Mouse (Mus musculus): ENCODE data around the gene Pfas. TPM values are rescaled to one million over a fixed set of nuclear protein-coding genes. Genes with fewer than 3 reads are reported as not detected.
"Not testable (repeated sequence)": the region's sequence is repeated elsewhere in the genome, so short reads cannot be mapped to it uniquely, and the experiment has no call there.

The Pfas gene
- total RNA-seq, 2 experiments from 2014 or later: 31.3 to 34.9 TPM

- peak; percentile 93 for ATAC-seq (replicated peaks; ENCODE audit: poor library complexity)
Observed at GRCm38 (mm10) chr11:68973250-68974058, 34.8 kb downstream of the Pfas start.

- ATAC-seq (replicated peaks; ENCODE audit: poor library complexity): no peak
Observed at GRCm38 (mm10) chr11:68970232-68970631, 38.0 kb downstream of the Pfas start.

- no peak for ATAC-seq (replicated peaks; ENCODE audit: poor library complexity)
Observed at GRCm38 (mm10) chr11:68968752-68969151, 39.5 kb downstream of the Pfas start.

DNA sequence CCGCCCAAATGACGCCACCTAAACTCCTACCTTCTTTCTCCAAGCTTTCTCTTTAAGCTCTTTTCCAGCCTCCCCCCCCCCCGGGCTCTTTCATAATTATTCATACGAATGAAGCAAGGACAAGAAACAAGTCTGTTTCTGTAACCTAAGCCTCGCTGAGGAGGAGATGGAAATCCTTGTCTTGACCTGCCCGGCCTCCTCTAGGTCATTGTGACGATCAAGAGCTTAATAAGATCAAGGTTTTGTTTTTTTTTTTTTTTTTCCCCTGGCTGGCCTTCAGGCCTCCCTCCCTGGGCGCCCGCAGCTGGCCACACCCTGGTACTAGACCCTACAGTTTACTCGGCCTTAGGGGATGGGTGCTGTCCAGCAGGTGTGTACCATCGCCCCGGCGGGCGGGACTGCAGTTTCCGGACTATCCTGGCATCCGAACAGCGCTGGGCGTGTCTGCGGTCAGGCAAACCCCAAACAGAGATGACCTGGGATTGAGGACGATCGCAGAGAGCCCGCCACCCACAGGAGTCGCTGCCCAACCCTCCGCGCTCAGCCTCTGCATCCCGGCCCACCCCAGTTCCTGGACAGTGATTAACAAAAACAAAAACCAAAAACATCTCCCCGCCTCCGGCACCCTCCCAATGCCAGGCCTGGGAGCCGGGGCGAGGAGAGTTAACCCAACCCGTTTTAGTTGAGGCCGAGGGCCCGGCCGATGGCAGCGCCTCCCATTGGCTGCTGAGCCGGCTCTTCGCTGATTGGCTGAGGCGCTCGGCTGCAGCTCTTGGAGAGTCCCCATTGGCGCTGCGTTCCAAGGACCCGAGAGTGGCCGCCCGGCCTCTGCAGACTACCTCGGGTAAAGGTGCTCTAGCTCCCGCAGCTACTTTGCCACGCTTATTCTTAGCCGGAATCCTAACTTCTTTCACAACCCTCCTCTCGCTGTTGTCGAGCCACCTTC, 40.6 kb downstream of the Pfas start, which contains the start of gene Slc25a35:
TSS of gene Slc25a35 (plus strand) at position 795 of the 946 bp plus-strand sequence.
- peak; percentile 92 for ATAC-seq (replicated peaks; ENCODE audit: poor library complexity)

GRCm38 (mm10) chr11:68966554-68966953, 41.7 kb downstream of the Pfas start:
- ATAC-seq (replicated peaks; ENCODE audit: poor library complexity): no peak

DNA sequence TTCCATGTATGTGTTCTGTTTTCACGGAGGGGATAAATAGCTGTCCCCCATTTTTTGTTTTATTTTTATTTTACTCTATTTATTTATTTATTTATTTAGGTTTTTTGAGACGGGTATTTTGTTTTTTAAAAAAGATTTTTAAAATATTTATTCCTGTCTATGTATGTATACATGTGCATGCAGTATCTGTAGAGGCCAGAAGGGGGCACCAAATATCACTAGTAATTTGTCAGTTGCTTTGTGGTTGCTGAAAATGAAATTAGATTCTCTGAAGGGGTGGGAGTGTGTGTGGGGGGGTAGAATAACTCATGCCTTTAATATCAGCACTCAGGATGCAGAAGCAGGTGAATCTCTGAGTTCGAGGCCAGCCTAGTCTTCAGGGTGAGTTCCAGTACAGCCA, 42.4 kb downstream of the Pfas start:
- ATAC-seq (replicated peaks; ENCODE audit: poor library complexity): peak; percentile 51

DNA sequence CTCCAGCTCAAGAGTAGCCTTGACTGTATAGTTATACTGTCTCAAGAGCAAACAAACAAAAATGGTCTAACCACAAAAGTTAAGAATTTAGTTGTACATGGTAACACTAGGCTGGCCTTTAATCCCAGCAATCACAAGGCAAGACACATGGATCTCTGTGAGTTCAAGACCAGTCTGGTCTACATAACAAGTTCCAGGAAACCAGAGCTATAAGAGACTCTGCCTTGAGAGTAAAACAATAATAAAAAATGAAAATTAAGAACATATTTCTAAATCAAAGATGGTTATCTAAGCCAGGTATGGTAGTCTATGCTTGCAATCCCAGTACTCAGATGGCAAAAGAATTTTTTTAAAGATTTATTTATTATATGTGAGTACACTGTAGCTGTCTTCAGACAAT, 43.2 kb downstream of the Pfas start:
- ATAC-seq (replicated peaks; ENCODE audit: poor library complexity): no peak

- no peak for ATAC-seq (replicated peaks; ENCODE audit: poor library complexity)
Observed at GRCm38 (mm10) chr11:68963405-68963804, 44.9 kb downstream of the Pfas start.

- not testable (repeated sequence) for ATAC-seq (replicated peaks; ENCODE audit: poor library complexity)
Observed at GRCm38 (mm10) chr11:68962159-68962558, 46.1 kb downstream of the Pfas start.

- no peak for ATAC-seq (replicated peaks; ENCODE audit: poor library complexity)
Observed at GRCm38 (mm10) chr11:68961596-68961995, 46.7 kb downstream of the Pfas start.

GRCm38 (mm10) chr11:68957971-68958370, 50.3 kb downstream of the Pfas start:
- ATAC-seq (replicated peaks; ENCODE audit: poor library complexity): no peak

DNA sequence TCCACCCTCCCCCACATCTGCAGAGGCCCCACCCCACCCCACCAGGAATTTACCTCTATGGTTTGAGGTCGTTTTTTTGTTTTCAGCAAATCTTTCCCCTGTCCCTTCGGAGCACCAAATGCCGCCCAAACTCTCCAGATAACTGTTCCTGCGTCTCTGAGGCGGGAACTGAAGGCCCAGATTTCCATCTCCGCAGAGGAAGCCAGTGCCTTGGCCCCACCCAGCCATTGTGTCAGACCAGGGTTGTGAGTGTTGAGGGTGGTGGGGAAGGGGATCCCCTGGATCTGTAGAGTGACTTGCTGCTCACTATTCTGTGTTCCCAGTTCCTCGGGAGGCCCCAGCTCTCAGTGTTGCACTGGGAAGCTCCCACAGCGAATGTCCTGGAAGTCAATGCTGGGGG, 51.0 kb downstream of the Pfas start, which contains the start of gene Arhgef15:
TSS of gene Arhgef15 (minus strand) at position 173 of the 400 bp plus-strand sequence.
- ATAC-seq (replicated peaks; ENCODE audit: poor library complexity): no peak

DNA sequence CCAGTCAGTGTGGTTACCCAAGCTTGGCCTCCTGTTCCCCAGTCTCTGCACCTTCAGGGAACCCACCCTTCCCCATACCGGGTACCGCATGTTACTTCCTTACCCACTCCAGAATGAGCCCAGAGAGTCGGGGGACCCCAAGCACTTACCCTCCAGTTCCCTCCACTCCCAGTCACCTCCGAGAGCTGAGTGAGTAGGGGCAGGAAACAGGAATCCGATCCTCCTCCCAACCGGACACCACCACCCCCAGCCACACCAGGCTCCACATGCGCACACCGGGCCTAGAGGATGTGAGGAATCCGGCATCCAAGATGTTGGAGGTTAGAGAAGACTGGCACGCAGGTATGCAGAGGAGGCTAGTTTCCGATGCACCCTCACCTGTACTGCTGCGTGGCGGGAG, 51.6 kb downstream of the Pfas start:
- no peak for ATAC-seq (replicated peaks; ENCODE audit: poor library complexity)

DNA sequence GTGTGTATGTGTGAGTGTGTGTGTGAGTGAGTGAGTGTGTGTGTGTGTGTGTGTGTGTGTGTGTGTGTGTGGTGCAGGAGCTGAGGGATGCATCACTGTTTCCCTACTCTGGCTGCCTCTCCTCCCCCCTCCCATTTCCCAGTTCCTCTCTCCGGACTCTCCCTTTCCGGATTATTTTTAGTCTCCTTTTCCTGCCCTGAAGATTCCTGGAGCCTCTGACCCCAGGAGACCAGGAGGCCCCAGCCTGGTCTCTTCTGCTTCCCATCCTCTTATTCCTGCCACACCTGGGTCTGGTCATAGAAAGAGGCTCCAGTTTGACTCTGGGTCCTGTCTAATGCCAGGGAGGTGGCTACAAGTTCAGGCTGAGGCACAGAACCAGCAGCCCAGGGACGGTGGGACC, 52.2 kb downstream of the Pfas start:
- no peak for ATAC-seq (replicated peaks; ENCODE audit: poor library complexity)

GRCm38 (mm10) chr11:68955473-68955872, 52.8 kb downstream of the Pfas start:
- no peak for ATAC-seq (replicated peaks; ENCODE audit: poor library complexity)

- ATAC-seq (replicated peaks; ENCODE audit: poor library complexity): 0 out of 2 replicates have a peak, but pooled peaks have one; percentile 31
Observed at GRCm38 (mm10) chr11:68954408-68954807, 53.9 kb downstream of the Pfas start.

- no peak for ATAC-seq (replicated peaks; ENCODE audit: poor library complexity)
Observed at GRCm38 (mm10) chr11:68953903-68954302, 54.4 kb downstream of the Pfas start.

GRCm38 (mm10) chr11:68947542-68947993, 60.7 kb downstream of the Pfas start:
- ATAC-seq (replicated peaks; ENCODE audit: poor library complexity): no peak

GRCm38 (mm10) chr11:68946806-68947440, 61.3 kb downstream of the Pfas start:
- no peak for ATAC-seq (replicated peaks; ENCODE audit: poor library complexity)

DNA sequence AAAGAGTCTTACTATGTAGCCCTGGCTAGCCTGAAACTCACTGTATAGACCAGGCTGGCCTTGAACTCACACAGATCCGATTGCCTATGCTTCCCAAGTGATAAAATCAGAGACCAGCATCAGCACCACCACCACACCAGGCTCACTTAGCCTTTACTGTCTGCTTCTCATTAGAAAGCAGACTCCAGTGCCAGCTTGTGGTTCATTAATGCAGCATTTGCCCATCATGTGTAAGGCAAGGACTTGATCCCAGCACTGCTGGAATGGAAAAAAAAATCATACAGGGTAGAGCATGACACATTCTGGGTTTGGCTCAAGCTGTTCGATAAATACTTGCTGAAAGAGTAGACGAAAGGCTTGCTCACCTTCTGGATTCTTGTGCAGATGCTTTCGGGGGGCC, 62.3 kb downstream of the Pfas start:
- no peak for ATAC-seq (replicated peaks; ENCODE audit: poor library complexity)

- no peak for ATAC-seq (replicated peaks; ENCODE audit: poor library complexity)
Observed at GRCm38 (mm10) chr11:68945245-68945644, 63.0 kb downstream of the Pfas start.
